Mouse (Mus musculus) kidney, adult 2 months (tissue): ENCODE results near the gene Pitpnm1.

Experiments used
- CTCF ChIP-seq: fragments of 200-500 bp; conservative IDR thresholded peaks from 2 replicates; pipeline ENCODE4 v1.5.1; 2011; ENCODE audit warnings: low read depth, mild to moderate bottlenecking, control low read depth, low read length, moderate library complexity, mixed read lengths; ENCODE audit not compliant: insufficient read depth, insufficient read length
- POLR2A ChIP-seq: fragments of 200-500 bp; IDR thresholded peaks from one replicate; pipeline ENCODE4 v1.6.1; 2011; ENCODE audit warnings: low read depth, low read length, control low read depth

GRCm38 (mm10) chr19:4139446-4139845, 39.6 kb downstream of the Pitpnm1 start, which contains the start of gene Gpr152:
- TF ChIP-seq POLR2A (no peak), CTCF (no peak)
